Mouse (Mus musculus): ENCODE results near the gene Ptprd. TPM values are rescaled to one million over a fixed set of nuclear protein-coding genes. Genes with fewer than 3 reads are reported as not detected.

Gene Ptprd
- total RNA-seq, 1 experiment, result 1.3 TPM

GRCm38 (mm10) chr4:78110898-78111297 is 100.9 kb downstream of the Ptprd start:
- Histone ChIP-seq H3K9me3 (ENCODE audit: control insufficient read depth, insufficient read depth, low read depth, low read length) (no peaks in the 10 kb centered on the region), H3K27ac (ENCODE audit: insufficient read depth, low read depth, low read length, poor library complexity, severe bottlenecking) (no peak overlapping the region), H3K4me1 (ENCODE audit: control insufficient read depth in 2 of 2, insufficient read depth in 2 of 2, low read length in 2 of 2, poor library complexity in 1 of 2) (no peaks in the 10 kb centered on the region), H3K4me3 (ENCODE audit: insufficient read depth in 1 of 2, low read depth in 1 of 2, low read length in 2 of 2, poor library complexity in 1 of 2, severe bottlenecking in 1 of 2) (no peak overlapping the region), H3K36me3 (ENCODE audit: control insufficient read depth, insufficient read depth, low read length, poor library complexity, severe bottlenecking) (no peaks in the 10 kb centered on the region), H3K9ac (ENCODE audit: insufficient read depth, low read depth, low read length, poor library complexity, severe bottlenecking) (no peak overlapping the region)
- no peak for DNase-seq (ENCODE audit: low read depth, low spot score)
- in situ Hi-C loops (cut with MboI; ENCODE audit: low sequenced_read_pairs in 2 of 2, unreplicated experiment in 2 of 2), result no loop called here
- TF ChIP-seq ZNF384 (IDR thresholded peaks at IDR 0.05; ENCODE audit: low read depth, low read length), result no peak
- no peak for TF ChIP-seq CHD2 (IDR thresholded peaks at IDR 0.05; ENCODE audit: low read depth, low read length)
- no peak for TF ChIP-seq MAFK (IDR thresholded peaks at IDR 0.05; ENCODE audit: insufficient read depth, low read depth, low read length)
- TF ChIP-seq ZC3H11A (IDR thresholded peaks at IDR 0.05; ENCODE audit: borderline replicate concordance, low read depth, low read length), result no peak
- TF ChIP-seq HCFC1 (IDR thresholded peaks at IDR 0.05; ENCODE audit: borderline replicate concordance, insufficient read depth, low read length), result no peak

- no peaks in the 10 kb centered on the region for H3K4me1 ChIP-seq (ENCODE audit: control insufficient read depth in 2 of 2, insufficient read depth in 2 of 2, low read length in 2 of 2, poor library complexity in 1 of 2)
- no peak overlapping the region for H3K9ac ChIP-seq (ENCODE audit: insufficient read depth, low read depth, low read length, poor library complexity, severe bottlenecking)
- TF ChIP-seq HCFC1 (IDR thresholded peaks at IDR 0.05; ENCODE audit: borderline replicate concordance, insufficient read depth, low read length), result no peak
- TF ChIP-seq CHD2 (IDR thresholded peaks at IDR 0.05; ENCODE audit: low read depth, low read length), result no peak
- TF ChIP-seq ZC3H11A (IDR thresholded peaks at IDR 0.05; ENCODE audit: borderline replicate concordance, low read depth, low read length), result no peak
- no peak overlapping the region for H3K27ac ChIP-seq (ENCODE audit: insufficient read depth, low read depth, low read length, poor library complexity, severe bottlenecking)
- in situ Hi-C loops (cut with MboI; ENCODE audit: low sequenced_read_pairs in 2 of 2, unreplicated experiment in 2 of 2), result no loop called here
- no peaks in the 10 kb centered on the region for H3K9me3 ChIP-seq (ENCODE audit: control insufficient read depth, insufficient read depth, low read depth, low read length)
- no peak for DNase-seq (ENCODE audit: low read depth, low spot score)
- H3K36me3 ChIP-seq (ENCODE audit: control insufficient read depth, insufficient read depth, low read length, poor library complexity, severe bottlenecking), result no peaks in the 10 kb centered on the region
- H3K4me3 ChIP-seq (ENCODE audit: insufficient read depth in 1 of 2, low read depth in 1 of 2, low read length in 2 of 2, poor library complexity in 1 of 2, severe bottlenecking in 1 of 2), result no peak overlapping the region
Observed at GRCm38 (mm10) chr4:78097526-78097925, 114.2 kb downstream of the Ptprd start.

- Histone ChIP-seq H3K9me3 (ENCODE audit: control insufficient read depth, insufficient read depth, low read depth, low read length) (no peaks in the 10 kb centered on the region), H3K4me3 (ENCODE audit: insufficient read depth in 1 of 2, low read depth in 1 of 2, low read length in 2 of 2, poor library complexity in 1 of 2, severe bottlenecking in 1 of 2) (no peak overlapping the region), H3K27ac (ENCODE audit: insufficient read depth, low read depth, low read length, poor library complexity, severe bottlenecking) (no peak overlapping the region), H3K9ac (ENCODE audit: insufficient read depth, low read depth, low read length, poor library complexity, severe bottlenecking) (no peak overlapping the region), H3K4me1 (ENCODE audit: control insufficient read depth in 2 of 2, insufficient read depth in 2 of 2, low read length in 2 of 2, poor library complexity in 1 of 2) (no peaks in the 10 kb centered on the region), H3K36me3 (ENCODE audit: control insufficient read depth, insufficient read depth, low read length, poor library complexity, severe bottlenecking) (no peaks in the 10 kb centered on the region)
- no peak for TF ChIP-seq ZNF384 (IDR thresholded peaks at IDR 0.05; ENCODE audit: low read depth, low read length)
- no peak for TF ChIP-seq HCFC1 (IDR thresholded peaks at IDR 0.05; ENCODE audit: borderline replicate concordance, insufficient read depth, low read length)
- no peak for TF ChIP-seq ZC3H11A (IDR thresholded peaks at IDR 0.05; ENCODE audit: borderline replicate concordance, low read depth, low read length)
- no peak for TF ChIP-seq CHD2 (IDR thresholded peaks at IDR 0.05; ENCODE audit: low read depth, low read length)
- no peak for TF ChIP-seq MAFK (IDR thresholded peaks at IDR 0.05; ENCODE audit: insufficient read depth, low read depth, low read length)
- in situ Hi-C loops (cut with MboI; ENCODE audit: low sequenced_read_pairs in 2 of 2, unreplicated experiment in 2 of 2), result no loop called here
- no peak for DNase-seq (ENCODE audit: low read depth, low spot score)
Observed at GRCm38 (mm10) chr4:78082744-78083143, 129.0 kb downstream of the Ptprd start.

- in situ Hi-C loops (cut with MboI; ENCODE audit: low sequenced_read_pairs in 2 of 2, unreplicated experiment in 2 of 2), result no loop called here
- TF ChIP-seq CHD2 (IDR thresholded peaks at IDR 0.05; ENCODE audit: low read depth, low read length), result no peak
- no peak for TF ChIP-seq ZNF384 (IDR thresholded peaks at IDR 0.05; ENCODE audit: low read depth, low read length)
- no peak for TF ChIP-seq HCFC1 (IDR thresholded peaks at IDR 0.05; ENCODE audit: borderline replicate concordance, insufficient read depth, low read length)
- TF ChIP-seq MAFK (IDR thresholded peaks at IDR 0.05; ENCODE audit: insufficient read depth, low read depth, low read length), result no peak
Observed at GRCm38 (mm10) chr4:78077499-78077898, 134.3 kb downstream of the Ptprd start.

GRCm38 (mm10) chr4:78077087-78077486 is 134.7 kb downstream of the Ptprd start:
- Histone ChIP-seq H3K4me1 (ENCODE audit: control insufficient read depth in 2 of 2, insufficient read depth in 2 of 2, low read length in 2 of 2, poor library complexity in 1 of 2) (no peaks in the 10 kb centered on the region), H3K4me3 (ENCODE audit: insufficient read depth in 1 of 2, low read depth in 1 of 2, low read length in 2 of 2, poor library complexity in 1 of 2, severe bottlenecking in 1 of 2) (no peak overlapping the region), H3K9ac (ENCODE audit: insufficient read depth, low read depth, low read length, poor library complexity, severe bottlenecking) (no peak overlapping the region), H3K36me3 (ENCODE audit: control insufficient read depth, insufficient read depth, low read length, poor library complexity, severe bottlenecking) (no peaks in the 10 kb centered on the region), H3K27ac (ENCODE audit: insufficient read depth, low read depth, low read length, poor library complexity, severe bottlenecking) (no peak overlapping the region), H3K9me3 (ENCODE audit: control insufficient read depth, insufficient read depth, low read depth, low read length) (no peaks in the 10 kb centered on the region)
- in situ Hi-C loops (cut with MboI; ENCODE audit: low sequenced_read_pairs in 2 of 2, unreplicated experiment in 2 of 2), result no loop called here
- TF ChIP-seq HCFC1 (IDR thresholded peaks at IDR 0.05; ENCODE audit: borderline replicate concordance, insufficient read depth, low read length) (no peak), ZC3H11A (IDR thresholded peaks at IDR 0.05; ENCODE audit: borderline replicate concordance, low read depth, low read length) (no peak), ZNF384 (IDR thresholded peaks at IDR 0.05; ENCODE audit: low read depth, low read length) (no peak), CHD2 (IDR thresholded peaks at IDR 0.05; ENCODE audit: low read depth, low read length) (no peak), MAFK (IDR thresholded peaks at IDR 0.05; ENCODE audit: insufficient read depth, low read depth, low read length) (no peak)
- no peak for DNase-seq (ENCODE audit: low read depth, low spot score)

More at GRCm38 (mm10) chr4:78077499-78077898, 134.3 kb downstream of the Ptprd start:
- Histone ChIP-seq H3K4me3 (ENCODE audit: insufficient read depth in 1 of 2, low read depth in 1 of 2, low read length in 2 of 2, poor library complexity in 1 of 2, severe bottlenecking in 1 of 2) (no peak overlapping the region), H3K27ac (ENCODE audit: insufficient read depth, low read depth, low read length, poor library complexity, severe bottlenecking) (no peak overlapping the region), H3K9me3 (ENCODE audit: control insufficient read depth, insufficient read depth, low read depth, low read length) (no peaks in the 10 kb centered on the region), H3K36me3 (ENCODE audit: control insufficient read depth, insufficient read depth, low read length, poor library complexity, severe bottlenecking) (no peaks in the 10 kb centered on the region), H3K4me1 (ENCODE audit: control insufficient read depth in 2 of 2, insufficient read depth in 2 of 2, low read length in 2 of 2, poor library complexity in 1 of 2) (no peaks in the 10 kb centered on the region), H3K9ac (ENCODE audit: insufficient read depth, low read depth, low read length, poor library complexity, severe bottlenecking) (no peak overlapping the region)
- DNase-seq (ENCODE audit: low read depth, low spot score), result no peak
